Mouse (Mus musculus): Measurements from ENCODE around the gene Fh1.

- no peak for TF ChIP-seq POLR2A (IDR thresholded peaks at IDR 0.05; ENCODE audit: insufficient read length, low read depth)
- TF ChIP-seq POLR2AphosphoS2 (IDR thresholded peaks at IDR 0.05; ENCODE audit: insufficient read length, low read depth): no peak
- TF ChIP-seq USF1 (IDR thresholded peaks at IDR 0.05; ENCODE audit: low read depth): no peak
- TF ChIP-seq MAX (IDR thresholded peaks at IDR 0.05; ENCODE audit: low read depth): no peak
- no peak for TF ChIP-seq CEBPB (IDR thresholded peaks at IDR 0.05; ENCODE audit: insufficient read depth, poor library complexity, severe bottlenecking)
- no peak for TF ChIP-seq TCF3 (IDR thresholded peaks at IDR 0.05; ENCODE audit: insufficient read length, low read depth)
- no peak for TF ChIP-seq TCF12 (IDR thresholded peaks at IDR 0.05; ENCODE audit: insufficient read depth, poor library complexity, severe bottlenecking)
- TF ChIP-seq E2F4 (IDR thresholded peaks at IDR 0.05; ENCODE audit: insufficient read depth): no peak
- TF ChIP-seq MYOD1 (IDR thresholded peaks at IDR 0.05; ENCODE audit: control insufficient read depth in 1 of 3, insufficient read length in 2 of 3, low read depth in 2 of 3): no peak
- TF ChIP-seq MYOG (IDR thresholded peaks at IDR 0.05; ENCODE audit: control insufficient read depth in 1 of 3, insufficient read depth in 1 of 3, insufficient read length in 2 of 3, low read depth in 2 of 3): no peak
- TF ChIP-seq SRF (IDR thresholded peaks at IDR 0.05; ENCODE audit: control insufficient read depth, insufficient read length, low read depth): no peak
- no peak for TF ChIP-seq REST (IDR thresholded peaks at IDR 0.05; ENCODE audit: insufficient read depth, insufficient read length)
Measured at GRCm38 (mm10) chr1:175637677-175638076, 12.2 kb upstream of the Fh1 start.
